Mouse (Mus musculus): ENCODE data around the gene Tesmin.

The Tesmin gene

DNA sequence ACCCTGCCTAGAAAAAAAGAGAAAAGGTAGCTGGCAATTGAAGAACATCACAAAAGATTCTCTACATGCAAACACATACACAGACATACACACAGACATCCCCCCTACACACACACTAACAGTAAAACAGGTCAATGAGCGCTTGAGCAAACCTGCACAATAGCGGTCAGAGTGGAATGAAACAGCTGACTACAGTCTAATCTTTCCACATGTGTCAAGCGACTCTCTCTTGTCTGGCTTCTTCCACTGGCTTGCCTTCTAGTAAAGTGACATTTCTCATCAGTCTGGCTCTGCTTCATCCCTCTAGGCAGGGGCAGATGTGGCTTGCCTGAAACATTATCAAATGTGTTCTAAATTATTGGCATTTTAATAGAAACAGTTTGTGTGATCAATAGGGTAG is 5.6 kb downstream of the Tesmin start:
- no peak for DNase-seq

DNA sequence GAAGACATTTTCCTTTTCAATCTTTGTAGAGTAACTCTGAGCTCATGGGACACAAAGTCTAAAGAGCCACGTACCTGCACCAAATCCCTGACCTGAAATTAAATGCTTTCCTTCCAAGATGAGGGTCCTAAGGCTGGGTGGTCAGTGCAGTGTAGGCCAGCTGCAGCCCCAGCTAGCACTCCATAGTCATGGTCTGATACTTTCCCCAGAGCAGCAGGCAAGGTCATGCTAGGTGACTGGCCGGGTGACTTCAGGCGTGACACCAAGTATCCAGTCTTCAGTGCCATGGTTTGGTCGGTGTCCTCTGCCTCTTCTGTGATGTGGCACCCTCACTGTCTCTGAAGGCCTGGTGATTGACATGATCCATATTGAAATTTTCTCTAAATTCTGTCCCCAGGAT is 11.4 kb downstream of the Tesmin start:
- no peak for DNase-seq

DNA sequence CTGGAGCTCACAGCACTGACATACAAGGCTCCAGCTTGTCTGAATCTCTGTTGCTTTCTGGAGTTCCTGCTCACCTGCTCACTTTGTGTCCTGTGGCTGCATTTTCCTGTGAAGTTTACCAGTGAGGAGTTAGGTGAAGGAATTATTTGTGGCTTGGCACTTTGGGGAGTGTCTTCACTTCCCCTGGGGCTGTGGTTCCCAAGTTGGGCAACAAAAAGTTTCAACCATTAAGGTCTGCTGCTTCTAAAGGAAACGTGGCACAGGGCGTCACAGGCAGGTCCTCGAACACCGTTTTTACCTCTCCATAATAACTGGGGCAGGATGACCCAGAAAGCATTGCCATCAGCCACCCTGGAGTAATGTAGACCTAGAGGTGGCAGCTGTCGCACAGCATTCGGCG is 12.8 kb downstream of the Tesmin start:
- no peak for DNase-seq

DNA sequence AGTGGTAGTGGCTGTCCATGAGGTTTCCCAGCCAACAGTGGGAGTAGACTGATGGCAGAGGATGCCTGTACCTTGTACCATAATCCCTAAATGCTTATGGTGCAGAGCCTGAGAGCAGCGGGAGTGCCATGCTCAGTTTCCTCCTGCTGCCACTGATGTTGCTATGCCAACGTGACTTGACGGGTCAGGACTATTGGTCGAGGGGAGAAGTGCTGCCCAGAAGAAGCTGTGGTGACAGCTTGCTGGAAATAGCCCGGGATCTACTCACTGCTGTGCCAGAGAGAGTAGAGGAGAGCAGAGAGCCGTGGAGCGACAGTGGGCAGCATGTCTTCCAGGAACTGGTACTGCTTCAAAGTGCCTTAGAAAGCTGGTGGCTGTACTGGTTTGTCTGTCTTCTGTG is 13.3 kb downstream of the Tesmin start:
- no peak for DNase-seq

DNA sequence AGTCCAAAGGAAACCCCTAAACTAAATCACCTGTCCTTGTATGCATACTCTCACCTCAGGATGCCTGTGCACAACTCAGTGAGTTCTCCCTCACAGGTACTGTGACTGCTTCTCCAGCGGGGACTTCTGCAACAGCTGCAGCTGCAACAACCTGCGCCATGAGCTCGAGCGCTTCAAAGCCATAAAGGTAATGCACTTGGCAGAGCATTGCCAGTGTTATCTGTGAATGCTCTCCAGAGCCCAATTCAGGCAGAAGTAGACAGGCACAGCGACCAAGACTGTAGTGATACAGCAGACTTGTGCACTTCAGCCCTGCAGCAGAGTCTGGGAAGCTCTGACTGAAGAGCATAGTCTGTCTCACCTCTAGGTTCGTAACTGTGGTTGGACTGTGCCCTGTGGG is 13.7 kb downstream of the Tesmin start:
- DNase-seq, result no peak

DNA sequence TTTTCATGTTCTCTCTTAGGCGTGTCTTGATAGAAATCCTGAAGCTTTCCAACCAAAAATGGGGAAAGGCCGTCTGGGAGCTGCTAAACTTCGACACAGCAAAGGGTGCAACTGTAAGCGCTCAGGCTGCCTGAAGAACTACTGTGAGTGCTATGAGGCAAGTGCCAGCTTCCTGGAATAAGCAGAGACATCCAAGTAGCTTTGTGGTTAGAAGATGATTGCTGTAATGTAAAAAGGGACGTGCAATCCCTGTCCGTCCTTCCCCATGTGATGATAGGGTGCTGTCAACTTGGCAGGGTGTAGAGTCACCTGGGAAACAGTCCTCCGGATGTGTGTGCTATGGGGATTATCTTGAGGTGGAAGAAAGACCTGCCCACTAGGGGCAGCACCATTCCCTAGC is 15.4 kb downstream of the Tesmin start:
- no peak for DNase-seq

DNA sequence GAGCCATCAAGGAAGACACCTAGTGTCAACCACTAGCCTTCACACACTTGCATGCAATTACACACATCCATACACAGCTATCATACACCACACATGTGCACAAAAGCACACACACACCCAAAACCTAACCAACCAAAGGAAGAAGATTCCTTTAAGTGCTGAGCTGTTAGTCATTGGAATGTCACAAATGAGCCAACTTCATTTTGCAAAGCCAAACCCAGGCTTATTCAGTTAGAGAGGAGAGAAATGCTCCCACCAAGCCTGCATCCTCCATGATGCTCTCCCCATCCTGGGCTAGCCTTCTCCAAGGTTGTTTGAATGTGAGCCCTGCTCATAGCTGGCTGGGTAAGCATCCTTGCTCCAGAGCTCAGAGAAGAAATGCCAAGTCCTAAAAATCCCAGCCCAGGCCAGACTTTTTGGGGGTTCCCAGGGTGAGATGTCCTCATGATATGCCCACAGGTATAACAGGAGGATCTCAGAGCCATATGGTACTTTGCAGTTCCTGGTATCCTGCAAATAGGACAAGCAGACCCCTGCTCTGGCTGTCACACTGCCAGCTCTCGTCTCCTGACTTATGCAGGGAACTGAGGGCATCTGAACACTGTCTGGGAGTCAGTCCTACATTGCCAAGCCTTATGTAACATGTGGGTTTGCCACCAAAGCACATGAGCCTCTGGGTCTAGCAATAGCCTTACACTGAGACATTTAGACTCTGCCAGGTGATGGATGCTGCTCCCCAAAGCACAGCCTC is 17.0 kb downstream of the Tesmin start:
- no peak for DNase-seq

DNA sequence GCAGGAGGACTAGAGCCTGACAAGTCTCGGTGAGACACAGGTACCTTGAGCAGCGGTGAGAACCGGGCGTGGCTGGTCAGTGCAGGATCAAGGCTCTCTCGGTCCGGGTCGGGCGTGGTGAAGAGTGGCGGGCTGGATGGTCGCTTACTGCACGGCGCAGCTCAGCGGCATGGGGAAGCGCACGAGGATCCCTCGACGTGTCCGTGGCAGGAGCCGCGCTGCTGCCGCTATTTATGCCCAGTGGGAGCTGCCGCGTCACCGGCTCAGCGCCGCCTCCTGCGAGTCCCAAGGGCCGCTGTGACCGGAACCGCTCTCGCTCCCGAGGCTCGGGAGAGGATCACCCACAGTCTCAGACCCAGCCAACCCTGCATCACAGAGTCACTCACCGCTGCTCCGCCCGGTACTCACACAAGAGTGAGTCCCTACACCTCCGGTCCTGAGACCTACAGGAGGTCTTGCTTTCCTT is 25.6 kb downstream of the Tesmin start, which contains the start of gene Gal:
Gene Gal, minus strand, starts transcription at position 277 of the 466 bp plus-strand sequence.
- no peak for DNase-seq

DNA sequence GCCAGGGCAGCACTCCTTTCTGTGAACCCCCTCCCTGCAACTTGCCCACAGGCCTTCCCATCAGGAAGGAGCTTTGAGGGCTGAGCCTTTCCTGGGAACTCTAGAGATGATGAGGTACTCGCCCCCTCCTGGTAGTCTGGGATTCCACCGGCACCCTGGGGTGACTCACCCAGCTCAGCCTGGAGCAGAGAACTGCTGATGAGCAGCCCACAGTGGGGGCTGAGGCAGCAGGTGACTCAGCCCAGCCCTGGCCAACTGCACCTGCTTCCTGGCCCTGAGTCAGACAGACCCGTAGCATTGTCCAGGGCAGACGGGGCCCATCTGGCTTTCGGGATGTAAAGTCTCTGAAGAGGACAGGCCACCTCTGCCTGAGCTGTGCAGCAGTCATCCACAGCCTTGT is 30.6 kb downstream of the Tesmin start:
- no peak for DNase-seq

DNA sequence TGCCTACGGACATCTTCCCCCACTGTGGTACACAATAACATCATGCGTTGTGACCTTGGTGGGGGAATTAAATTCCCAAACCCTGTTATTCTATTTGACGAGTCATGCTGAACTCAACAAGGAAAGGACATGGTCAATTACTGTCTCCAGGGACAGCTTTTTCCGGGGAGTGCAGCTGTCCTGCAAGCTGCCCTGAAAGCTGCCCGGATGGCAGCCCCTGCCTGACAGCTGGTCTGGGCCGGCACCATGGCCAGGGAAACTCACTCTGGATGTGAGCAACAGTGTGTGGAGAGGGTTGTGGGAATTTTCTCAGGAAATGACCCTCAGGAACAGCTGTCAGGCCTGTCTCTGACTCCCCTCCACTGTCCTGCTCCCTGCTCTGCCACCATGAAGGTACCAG is 33.8 kb downstream of the Tesmin start:
- no peak for DNase-seq

DNA sequence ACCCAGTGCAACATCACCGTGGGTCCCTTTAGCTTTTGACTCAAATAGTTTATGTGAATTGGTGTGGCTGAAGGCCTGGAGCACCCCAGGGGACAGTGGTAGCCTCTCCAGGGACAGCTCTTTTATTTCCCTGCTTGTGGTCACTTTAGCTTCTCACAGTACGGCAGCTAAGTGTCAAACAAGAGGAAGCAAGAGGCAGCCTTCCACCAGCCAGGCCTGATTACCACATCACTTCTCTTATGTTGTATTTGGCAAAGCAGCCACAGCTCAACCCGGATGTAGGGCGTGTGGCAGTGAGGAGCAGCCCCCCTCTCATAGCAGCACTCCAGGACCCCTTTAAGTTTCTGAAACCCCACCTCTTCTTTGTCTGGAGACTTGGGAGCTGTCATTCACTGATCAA is 34.3 kb downstream of the Tesmin start:
- no peak for DNase-seq

DNA sequence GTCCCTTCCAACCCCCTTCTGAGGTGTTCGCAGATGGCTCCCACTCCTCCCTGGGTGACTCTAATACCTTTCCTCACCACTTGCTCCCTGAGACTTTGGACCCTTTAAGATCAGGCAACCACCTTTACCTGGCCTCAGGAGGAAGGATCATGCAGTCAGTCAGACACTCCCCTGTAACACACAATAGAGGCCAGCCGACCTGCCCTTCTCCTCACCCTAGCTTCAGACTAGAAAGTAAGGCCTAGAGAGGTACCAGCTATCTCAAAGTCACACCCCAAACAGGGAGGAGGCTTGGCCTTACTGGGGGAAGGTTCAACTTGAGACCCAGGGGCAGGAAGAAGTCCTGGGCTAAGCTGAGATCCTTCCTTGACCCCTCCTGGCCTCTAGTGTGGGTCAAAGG is 35.6 kb downstream of the Tesmin start:
- no peak for DNase-seq

DNA sequence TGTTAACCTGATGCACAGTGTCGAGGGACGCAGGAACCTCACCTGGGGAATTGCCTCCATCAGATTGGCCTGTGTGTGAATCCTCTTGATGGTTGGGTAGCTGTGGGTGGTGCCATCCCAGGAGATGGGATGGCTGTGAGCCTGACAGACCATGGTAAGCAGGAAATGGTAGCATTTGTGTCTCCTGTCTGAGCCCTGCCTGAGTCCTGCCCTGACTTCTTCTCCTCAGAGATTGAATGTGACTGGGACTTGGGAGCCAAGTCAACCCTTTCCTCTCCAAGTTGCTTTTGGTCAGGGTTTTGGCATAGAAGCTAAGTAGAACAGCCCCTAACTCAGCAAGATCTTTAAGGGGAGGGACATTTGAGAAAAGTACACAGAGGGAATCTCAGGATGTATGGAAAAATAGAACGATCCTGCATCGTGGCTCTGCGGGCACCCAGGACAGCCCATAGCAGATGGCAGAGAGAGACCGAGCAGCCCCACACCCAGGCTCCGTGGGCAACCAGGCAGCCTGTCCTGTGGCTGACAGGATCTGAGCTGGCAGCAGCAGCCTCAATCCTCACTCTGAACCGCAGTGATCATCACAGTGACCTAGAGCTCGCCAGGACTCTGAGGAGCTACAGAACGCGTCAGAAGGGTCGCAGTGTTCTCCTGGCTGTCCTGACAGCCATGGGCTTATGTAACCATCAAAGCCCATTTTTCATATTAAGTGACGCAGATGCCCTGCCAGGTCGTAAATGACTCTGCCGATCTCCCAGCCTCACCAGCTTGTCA is 39.6 kb downstream of the Tesmin start:
- DNase-seq, result no peak

DNA sequence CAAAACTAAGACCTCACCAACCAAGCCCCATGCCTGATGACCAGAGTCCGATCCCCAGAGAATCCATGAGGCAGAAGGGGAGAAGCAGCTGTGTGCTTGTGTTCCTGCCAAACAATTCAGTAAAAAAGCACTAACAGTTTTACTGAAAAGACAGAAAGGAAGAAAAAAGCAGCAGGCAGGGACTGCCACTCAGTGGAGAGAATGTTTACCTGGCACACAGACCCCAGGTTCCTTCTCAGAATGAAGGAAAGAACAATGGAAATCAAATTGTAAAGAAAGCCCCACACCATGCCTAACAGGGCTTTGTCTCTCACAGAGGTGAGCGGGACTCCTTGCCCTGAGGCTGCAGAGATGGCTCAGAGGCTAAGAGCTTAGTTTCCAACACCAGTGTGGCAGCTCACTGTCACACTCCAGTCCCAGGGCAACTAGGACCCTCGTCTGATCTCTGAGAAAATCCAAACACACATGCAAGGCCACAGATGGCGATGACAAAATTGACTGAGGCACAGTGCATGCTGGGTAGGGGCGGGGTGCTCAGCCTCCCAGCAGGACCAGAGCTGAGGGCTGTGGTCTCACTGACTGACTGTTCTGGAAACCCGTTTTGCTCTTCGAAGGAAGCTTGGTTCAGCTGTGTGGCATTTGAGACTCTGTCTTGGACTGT is 40.6 kb downstream of the Tesmin start:
- DNase-seq, result no peak

DNA sequence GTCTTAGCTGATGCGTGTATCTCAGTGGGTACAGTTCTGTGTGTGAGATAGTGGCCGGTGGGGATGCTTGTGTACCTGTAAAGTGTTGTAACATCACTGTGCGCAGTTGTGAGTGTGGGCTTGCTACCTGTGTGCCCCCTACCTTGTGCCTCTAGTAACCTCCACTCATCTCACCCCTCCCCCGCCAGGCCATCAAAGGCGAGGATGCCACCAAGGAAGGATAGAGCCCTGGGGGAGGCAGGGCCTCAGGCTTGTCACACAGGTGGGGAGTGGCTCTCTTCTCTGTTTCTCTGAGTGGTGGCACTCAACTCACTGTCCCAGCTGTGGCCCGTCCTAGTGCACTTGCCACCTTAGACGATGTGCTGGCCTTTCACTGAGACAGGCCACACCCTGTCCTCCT is 42.4 kb downstream of the Tesmin start:
- DNase-seq, result no peak

DNA sequence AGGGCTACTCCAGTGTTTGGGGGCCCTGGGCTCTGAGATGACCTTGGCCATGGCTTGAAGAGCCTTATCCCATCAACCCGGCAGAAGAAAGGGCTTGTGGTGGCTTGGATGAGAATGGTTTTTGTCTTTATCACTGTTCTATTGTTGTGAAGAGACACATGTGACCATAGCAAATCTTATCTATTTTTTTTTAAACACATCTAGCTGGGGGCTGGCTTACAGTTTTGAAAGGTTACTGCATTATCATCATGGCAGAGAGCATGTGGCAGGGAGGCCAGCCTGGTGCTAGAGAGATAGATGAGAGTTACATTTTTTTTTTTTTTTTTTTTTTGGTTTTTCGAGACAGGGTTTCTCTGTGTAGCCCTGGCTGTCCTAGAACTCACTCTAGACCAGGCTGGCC is 43.3 kb downstream of the Tesmin start:
- DNase-seq, result no peak

DNA sequence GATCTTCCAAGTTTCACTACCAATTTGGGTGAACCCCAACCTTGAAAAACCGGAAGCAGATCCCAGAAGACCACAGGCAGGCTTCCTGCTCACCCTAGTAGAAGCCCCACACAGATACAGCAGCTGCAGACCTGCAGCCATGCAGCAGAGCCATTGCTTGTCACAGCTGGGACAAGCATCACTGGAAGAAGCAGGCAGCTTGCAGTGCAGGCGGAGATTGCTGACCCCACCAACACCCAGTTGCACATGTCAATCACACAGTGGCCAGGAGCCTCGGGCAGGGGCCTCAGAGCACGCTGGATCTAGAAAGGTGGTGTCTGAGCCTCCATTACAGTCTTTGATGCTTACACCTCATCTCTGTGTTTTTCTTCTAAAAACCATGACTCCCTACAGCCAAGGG is 45.5 kb downstream of the Tesmin start:
- no peak for DNase-seq

DNA sequence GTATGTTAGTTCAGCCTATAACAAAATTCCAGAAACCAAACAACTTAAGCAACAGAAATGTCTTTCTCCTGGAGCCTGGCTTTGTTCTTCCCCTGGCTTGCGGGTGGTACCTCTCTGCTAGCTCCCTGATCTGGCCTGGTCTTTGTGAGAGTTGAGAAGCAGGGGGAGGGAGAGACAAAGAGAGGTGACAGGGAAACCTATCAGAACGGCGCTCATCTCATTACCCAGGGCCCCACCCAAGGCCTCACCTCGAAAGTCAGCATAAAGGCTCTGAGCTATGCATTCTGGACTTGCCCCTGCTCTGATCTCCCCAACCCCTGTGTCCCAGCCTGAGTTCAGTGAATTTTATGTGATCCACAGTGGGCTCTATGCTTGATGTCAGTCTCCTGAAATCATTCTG is 46.0 kb downstream of the Tesmin start:
- no peak for DNase-seq

DNA sequence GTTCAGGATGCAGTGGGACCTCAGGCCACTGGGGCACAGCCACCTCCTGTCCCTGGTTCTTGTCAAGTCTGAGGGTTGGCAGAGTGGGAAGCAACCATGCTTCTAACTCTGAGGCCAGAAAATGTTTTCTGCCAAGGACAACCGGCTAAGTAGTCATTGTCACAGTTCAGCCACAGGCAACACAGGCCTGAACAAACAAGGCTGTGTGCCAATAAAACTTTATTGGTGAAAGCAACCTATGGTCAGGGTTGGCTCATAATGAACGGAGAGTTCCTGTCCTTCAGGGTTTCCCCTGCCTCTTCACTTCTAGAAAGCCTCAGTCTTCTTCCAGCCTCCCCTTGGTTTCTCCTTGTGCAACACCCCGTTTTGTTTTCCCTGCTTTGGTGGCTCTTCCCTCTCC is 47.2 kb downstream of the Tesmin start:
- no peak for DNase-seq

DNA sequence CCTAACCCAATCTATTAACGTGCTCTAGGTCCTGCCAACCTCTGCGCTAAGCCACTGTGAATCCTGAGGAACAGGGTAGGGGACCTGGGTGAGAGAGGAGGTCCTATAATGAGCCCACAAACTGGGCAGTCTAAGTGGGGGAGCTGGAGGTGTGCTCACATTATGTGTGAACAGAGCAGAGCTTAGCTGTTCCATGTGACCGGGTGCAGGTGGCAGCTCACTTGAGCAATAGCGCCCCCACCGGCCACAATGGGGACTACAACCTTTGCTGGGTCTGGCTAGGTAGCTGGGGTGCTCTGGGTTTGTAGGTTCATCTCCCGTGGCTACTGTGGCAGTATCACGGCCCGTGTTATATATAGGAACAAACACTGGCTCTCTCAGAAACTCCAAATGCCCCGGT is 48.2 kb downstream of the Tesmin start:
- DNase-seq, result no peak

DNA sequence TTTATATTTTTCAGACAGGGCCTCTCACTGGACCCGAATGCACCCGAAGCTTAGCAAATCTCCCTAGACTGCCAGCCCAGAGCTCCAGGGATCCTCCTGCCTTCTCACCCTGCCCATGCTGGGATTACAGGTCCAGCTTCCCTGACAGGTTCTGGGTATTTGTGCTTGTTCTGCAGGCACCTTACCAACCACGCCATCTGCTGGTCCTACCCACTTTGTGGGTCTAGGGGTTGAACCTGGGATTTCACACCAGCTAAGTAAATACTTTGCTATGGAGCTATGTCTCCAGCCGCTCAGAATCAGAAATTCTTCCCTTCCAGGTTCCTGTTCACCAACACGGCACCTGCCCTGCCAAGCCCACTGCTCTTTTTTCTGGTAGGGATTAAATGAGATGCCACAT is 49.3 kb downstream of the Tesmin start:
- DNase-seq, result no peak

DNA sequence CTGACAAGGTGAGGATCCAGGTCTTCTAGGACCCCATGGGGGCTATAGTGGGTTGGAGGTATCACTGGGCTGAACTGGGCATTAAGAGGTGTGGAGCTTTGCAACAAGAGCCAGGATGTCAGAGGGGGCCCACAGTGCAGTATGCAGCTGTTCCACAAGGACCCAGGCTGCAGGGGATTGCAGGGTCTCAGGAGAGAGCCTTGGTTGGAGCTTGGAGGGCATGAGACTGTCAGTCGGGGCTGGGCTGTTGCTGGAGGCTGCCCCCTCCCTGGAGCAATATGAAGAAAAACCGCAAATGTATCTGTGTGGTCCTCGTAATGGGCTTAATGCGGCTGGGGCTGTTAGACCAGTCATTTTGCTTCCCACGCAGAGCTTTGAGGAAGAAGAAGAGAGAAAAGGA is 52.0 kb downstream of the Tesmin start:
- DNase-seq, result no peak

DNA sequence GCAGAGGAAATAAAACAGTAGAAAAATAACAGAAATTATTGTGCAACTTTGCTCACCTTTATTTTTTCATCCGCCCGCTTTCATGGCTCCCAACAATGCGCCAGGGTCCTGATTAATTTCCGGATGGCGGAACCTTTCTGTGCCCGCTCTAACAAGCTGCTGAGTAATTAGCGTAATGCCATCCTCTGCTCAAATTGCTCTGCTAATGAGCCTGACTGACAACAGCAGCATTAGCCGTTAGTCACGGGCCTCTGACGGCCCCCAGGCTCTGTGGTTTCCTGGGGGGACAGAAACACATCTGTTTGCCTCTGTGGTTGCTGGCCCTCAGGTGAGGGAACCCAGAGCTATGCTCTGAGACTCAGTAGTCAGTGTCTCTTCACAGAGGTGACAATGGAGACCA is 52.4 kb downstream of the Tesmin start:
- DNase-seq, result no peak

DNA sequence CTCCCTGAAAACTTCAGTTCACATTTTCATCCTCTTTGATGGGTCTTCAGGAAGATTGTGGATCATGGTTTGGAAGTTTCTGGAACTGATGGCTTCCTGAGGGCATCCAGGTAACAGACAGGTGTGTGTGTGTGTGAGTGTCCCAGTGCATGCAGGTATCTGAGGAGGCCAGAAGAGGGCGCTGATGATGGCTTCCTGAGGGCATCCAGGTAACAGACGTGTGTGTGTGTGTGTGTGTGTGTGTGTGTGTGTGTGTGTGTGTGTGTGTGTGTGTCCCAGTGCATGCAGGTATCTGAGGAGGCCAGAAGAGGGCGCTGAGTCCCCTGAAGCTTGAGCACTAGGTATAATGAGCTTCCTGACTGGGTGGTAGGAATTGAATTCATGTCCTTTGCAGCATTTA is 58.7 kb downstream of the Tesmin start:
- no peak for DNase-seq

Measured in cerebellum, adult 9-10 months (tissue).